Mouse (Mus musculus): Measurements from ENCODE around the gene Dnaaf5. TPM values are rescaled to one million over a fixed set of nuclear protein-coding genes. Genes with fewer than 3 reads are reported as not detected.

Dnaaf5 gene
- polyA plus RNA-seq, 1 experiment from 2014 or later, result 7.0 TPM

DNA sequence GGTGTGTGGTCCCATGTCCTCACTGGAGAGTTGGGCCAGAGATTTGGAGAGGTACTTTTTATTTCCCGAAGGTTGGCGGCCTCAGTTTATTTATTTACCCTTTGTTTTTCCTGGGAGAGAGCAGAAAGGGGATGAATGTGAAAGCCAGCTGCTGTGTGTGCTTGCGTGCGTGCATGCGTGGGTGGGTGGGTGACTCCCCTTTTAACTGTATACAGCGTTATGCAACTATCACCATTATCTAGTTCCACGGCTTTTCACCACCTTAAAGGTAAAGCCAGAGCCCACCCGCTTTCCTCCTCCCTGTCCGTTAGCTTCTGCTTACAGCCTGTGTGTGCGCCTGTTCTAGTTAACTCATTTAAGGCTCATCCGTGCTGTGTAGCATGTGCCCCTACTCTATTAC, 52.1 kb downstream of the Dnaaf5 start:
- WGBS, result 72% methylated on average over 11 of the region's 11 CpGs
- H3K27me3 ChIP-seq (replicated peaks), result no peaks in the 10 kb centered on the region
- H3K4me3 ChIP-seq (replicated peaks), result 0 out of 2 replicates have a peak overlapping the region, but pooled peaks have one; percentile 77

GRCm38 (mm10) chr5:139203312-139203711, 53.3 kb downstream of the Dnaaf5 start:
- Histone ChIP-seq H3K4me2 (replicated peaks) (no peak overlapping the region), H3K4me3 (replicated peaks) (no peak overlapping the region), H3K27ac (no peak overlapping the region), H3K27me3 (replicated peaks) (no peaks in the 10 kb centered on the region), H3K4me1 (replicated peaks) (peaks cover 19% of the 10 kb centered on the region), H3K9me3 (no peaks in the 10 kb centered on the region), H3K36me3 (no peaks in the 10 kb centered on the region), H3K9ac (no peak overlapping the region)
- ATAC-seq, result no peak
- 85% methylated on average over 5 of the region's 5 CpGs for WGBS

More for the DNA sequence above, 52.1 kb downstream of the Dnaaf5 start:
- Histone ChIP-seq H3K4me2 (replicated peaks) (peak overlapping the region; percentile 95), H3K9ac (no peak overlapping the region; the same call in 1 of the 2 replicates), H3K27ac (no peak overlapping the region), H3K4me1 (replicated peaks) (peaks cover 19% of the 10 kb centered on the region), H3K36me3 (no peaks in the 10 kb centered on the region), H3K9me3 (no peaks in the 10 kb centered on the region)
- no peak for ATAC-seq

GRCm38 (mm10) chr5:139206081-139206480, 56.1 kb downstream of the Dnaaf5 start:
- Histone ChIP-seq H3K4me2 (replicated peaks) (no peak overlapping the region), H3K36me3 (0 out of 2 replicates have a peak, but pooled peaks cover 4% of the 10 kb centered on the region), H3K9me3 (no peaks in the 10 kb centered on the region), H3K9ac (no peak overlapping the region), H3K27ac (no peak overlapping the region), H3K27me3 (replicated peaks) (no peaks in the 10 kb centered on the region), H3K4me3 (replicated peaks) (no peak overlapping the region), H3K4me1 (replicated peaks) (peaks cover 13% of the 10 kb centered on the region)
- 72% methylated on average over 4 of the region's 4 CpGs for WGBS
- ATAC-seq, result no peak

GRCm38 (mm10) chr5:139206525-139206924, 56.5 kb downstream of the Dnaaf5 start:
- no peaks in the 10 kb centered on the region for H3K27me3 ChIP-seq (replicated peaks)
- peaks cover 11% of the 10 kb centered on the region for H3K4me1 ChIP-seq (replicated peaks)
- H3K4me3 ChIP-seq (replicated peaks), result no peak overlapping the region
- no peak for ATAC-seq
- no peaks in the 10 kb centered on the region for H3K9me3 ChIP-seq
- H3K9ac ChIP-seq, result no peak overlapping the region
- H3K4me2 ChIP-seq (replicated peaks), result no peak overlapping the region
- no peak overlapping the region for H3K27ac ChIP-seq
- 0 out of 2 replicates have a peak, but pooled peaks cover 4% of the 10 kb centered on the region for H3K36me3 ChIP-seq
- WGBS, result 66% methylated on average over 7 of the region's 7 CpGs

DNA sequence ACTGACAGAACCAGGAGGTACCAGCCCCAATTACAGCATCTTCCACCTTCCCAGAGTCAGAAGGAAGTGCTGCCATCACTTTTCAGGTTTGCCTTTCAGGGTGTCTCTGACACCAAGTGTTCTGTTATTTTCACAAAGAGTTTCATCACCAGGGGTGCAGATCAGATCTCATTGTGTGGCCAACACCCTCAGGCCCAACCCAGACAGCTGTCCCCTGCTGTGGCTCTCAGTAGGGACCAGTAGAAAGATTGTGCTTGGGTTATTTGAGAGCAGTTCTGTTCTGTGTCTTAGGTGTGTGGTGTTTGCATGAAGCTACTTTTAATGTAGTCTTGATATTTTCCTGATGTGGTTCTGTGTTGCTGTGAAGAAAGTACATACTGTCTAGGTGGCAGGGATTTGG, 58.2 kb downstream of the Dnaaf5 start:
- no peaks in the 10 kb centered on the region for H3K9me3 ChIP-seq
- H3K27ac ChIP-seq, result no peak overlapping the region
- no peak overlapping the region for H3K9ac ChIP-seq
- no peak for ATAC-seq
- H3K4me3 ChIP-seq (replicated peaks), result no peak overlapping the region
- H3K4me2 ChIP-seq (replicated peaks), result no peak overlapping the region
- peaks cover 3% of the 10 kb centered on the region; the same call in 1 of the 2 replicates for H3K4me1 ChIP-seq (replicated peaks)
- no peaks in the 10 kb centered on the region for H3K27me3 ChIP-seq (replicated peaks)
- 0 out of 2 replicates have a peak, but pooled peaks cover 4% of the 10 kb centered on the region for H3K36me3 ChIP-seq

DNA sequence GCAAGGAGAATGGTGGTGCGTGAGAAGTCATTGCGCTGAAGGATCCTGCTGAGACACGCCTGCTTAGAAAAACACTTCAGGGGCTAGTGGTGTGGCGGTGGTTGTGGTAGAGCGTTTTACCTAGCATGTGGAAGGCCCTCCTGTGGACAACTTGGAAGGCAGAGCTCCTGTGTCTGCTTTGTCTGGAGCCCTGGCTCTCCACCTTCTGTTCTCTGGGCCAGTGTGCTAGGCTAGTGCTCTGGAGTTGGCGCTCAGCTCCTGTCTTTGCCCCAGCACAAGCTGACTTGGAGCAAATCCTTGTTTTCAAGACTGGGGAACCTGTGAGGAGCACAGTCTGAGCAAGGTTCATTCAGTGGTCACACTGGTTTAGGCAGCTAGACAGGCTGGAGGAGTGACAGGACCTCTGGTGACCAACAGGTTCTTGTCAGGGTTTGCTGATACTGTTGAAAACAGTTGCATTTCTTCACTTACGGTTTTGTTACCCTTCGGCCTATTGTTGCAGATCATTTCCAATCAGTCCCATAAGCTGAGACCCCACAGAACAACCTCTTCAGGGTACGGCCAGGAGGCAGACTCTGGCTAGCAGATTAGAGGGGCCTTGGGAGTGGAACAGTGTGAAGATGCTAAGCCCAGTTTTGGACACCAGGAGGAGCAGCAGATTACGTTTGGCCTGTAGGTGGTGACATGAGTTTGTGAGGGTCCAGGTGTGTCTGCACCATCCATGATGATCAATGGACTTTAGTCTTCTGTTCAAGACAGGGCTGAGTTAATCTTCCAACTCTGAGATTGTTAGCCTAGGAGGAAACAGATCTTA, 59.1 kb downstream of the Dnaaf5 start:
- 0 out of 2 replicates have a peak, but pooled peaks cover 4% of the 10 kb centered on the region for H3K36me3 ChIP-seq
- WGBS, result 89% methylated on average over 10 of the region's 10 CpGs
- no peaks in the 10 kb centered on the region for H3K27me3 ChIP-seq (replicated peaks)
- no peak overlapping the region for H3K4me3 ChIP-seq (replicated peaks)
- H3K9me3 ChIP-seq, result no peaks in the 10 kb centered on the region
- H3K4me2 ChIP-seq (replicated peaks), result no peak overlapping the region
- ATAC-seq, result peak; percentile 65
- H3K27ac ChIP-seq, result no peak overlapping the region
- H3K9ac ChIP-seq, result no peak overlapping the region
- H3K4me1 ChIP-seq (replicated peaks), result peaks cover 3% of the 10 kb centered on the region; the same call in 1 of the 2 replicates

DNA sequence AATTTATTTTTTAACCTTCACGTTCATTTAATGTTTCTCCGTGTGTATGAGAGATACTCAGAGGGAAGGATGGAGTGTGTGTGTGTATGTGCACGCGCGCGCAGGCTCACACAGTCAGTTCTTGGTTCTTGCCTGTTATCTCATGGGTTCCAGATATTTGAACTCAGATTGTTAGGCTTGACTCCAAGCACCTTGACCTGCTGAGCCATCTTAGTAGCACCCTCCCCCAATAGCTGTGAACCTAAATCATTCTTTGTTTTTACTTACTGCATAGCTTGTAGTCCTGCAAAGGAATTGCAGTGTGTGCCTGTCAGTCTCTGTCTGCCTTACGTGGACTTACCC, 59.6 kb downstream of the Dnaaf5 start:
- Histone ChIP-seq H3K4me1 (replicated peaks) (peaks cover 3% of the 10 kb centered on the region; the same call in 1 of the 2 replicates), H3K27ac (no peak overlapping the region), H3K9ac (no peak overlapping the region), H3K4me3 (replicated peaks) (no peak overlapping the region), H3K36me3 (0 out of 2 replicates have a peak, but pooled peaks cover 4% of the 10 kb centered on the region), H3K9me3 (no peaks in the 10 kb centered on the region), H3K4me2 (replicated peaks) (no peak overlapping the region), H3K27me3 (replicated peaks) (no peaks in the 10 kb centered on the region)
- WGBS, result 81% methylated on average over 7 of the region's 7 CpGs
- ATAC-seq, result no peak

GRCm38 (mm10) chr5:139211737-139212385, 61.8 kb downstream of the Dnaaf5 start:
- ATAC-seq, result no peak
- WGBS, result 81% methylated on average over 11 of the region's 11 CpGs
- Histone ChIP-seq H3K4me2 (replicated peaks) (no peak overlapping the region), H3K27me3 (replicated peaks) (no peaks in the 10 kb centered on the region), H3K9ac (no peak overlapping the region), H3K9me3 (no peaks in the 10 kb centered on the region), H3K4me1 (replicated peaks) (peaks cover 3% of the 10 kb centered on the region; the same call in 1 of the 2 replicates), H3K36me3 (peaks cover 13% of the 10 kb centered on the region; the same call in 1 of the 2 replicates), H3K27ac (no peak overlapping the region), H3K4me3 (replicated peaks) (no peak overlapping the region)

DNA sequence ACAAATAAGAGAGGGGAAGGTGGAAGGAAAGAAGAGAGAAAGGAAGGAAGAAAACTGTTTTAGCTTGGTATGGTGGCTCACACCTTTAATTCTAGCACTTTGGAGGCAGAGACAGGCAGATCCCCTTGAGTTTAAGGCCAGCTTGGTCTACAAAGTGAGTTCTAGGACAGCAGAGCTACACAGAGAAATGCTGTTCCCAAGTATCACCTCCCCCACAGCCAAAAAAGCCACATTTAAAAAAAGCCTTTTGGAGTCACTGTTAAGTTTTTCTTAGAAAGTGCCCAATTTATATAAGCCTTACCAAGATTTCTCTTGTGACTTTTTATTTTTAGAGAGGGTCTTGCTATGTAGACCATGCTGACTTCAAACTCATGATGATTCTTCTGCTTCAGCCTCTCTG, 64.3 kb downstream of the Dnaaf5 start:
- Histone ChIP-seq H3K9ac (no peak overlapping the region), H3K27me3 (replicated peaks) (no peaks in the 10 kb centered on the region), H3K9me3 (no peaks in the 10 kb centered on the region), H3K4me2 (replicated peaks) (no peak overlapping the region), H3K4me1 (replicated peaks) (peaks cover under 1% of the 10 kb centered on the region; the same call in 1 of the 2 replicates), H3K27ac (no peak overlapping the region), H3K36me3 (peaks cover 13% of the 10 kb centered on the region; the same call in 1 of the 2 replicates), H3K4me3 (replicated peaks) (no peak overlapping the region)
- no peak for ATAC-seq

- ATAC-seq, result no peak
- 96% methylated on average over 5 of the region's 5 CpGs for WGBS
- no peak overlapping the region for H3K9ac ChIP-seq
- no peak overlapping the region for H3K4me2 ChIP-seq (replicated peaks)
- no peaks in the 10 kb centered on the region for H3K27me3 ChIP-seq (replicated peaks)
- no peak overlapping the region for H3K27ac ChIP-seq
- peaks cover 13% of the 10 kb centered on the region; the same call in 1 of the 2 replicates for H3K36me3 ChIP-seq
- no peaks in the 10 kb centered on the region for H3K9me3 ChIP-seq
- no peak overlapping the region for H3K4me3 ChIP-seq (replicated peaks)
- no peaks in the 10 kb centered on the region for H3K4me1 ChIP-seq (replicated peaks)
These were observed 65.2 kb downstream of the Dnaaf5 start for GRCm38 (mm10) chr5:139215184-139215583.

DNA sequence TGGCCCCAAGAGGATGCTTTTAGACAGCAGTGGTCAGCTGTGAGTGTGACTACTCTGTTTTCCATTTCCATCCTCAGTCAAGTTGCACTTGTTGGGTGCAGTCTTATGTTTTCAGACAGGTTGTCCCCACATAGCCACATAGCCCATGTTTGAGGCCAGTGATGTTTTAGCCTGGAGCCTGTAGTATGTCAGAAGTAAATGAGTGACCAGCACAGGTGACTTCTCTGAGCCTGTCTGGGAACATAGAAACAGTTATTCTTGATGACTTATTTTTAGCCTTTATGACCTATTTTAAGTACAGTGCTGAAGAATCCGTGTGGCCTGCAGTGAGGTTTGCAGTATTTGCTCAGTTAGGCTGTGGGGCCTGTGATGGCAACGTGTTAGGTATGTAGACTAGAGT, 66.1 kb downstream of the Dnaaf5 start:
- H3K9ac ChIP-seq, result no peak overlapping the region
- H3K36me3 ChIP-seq, result peaks cover 9% of the 10 kb centered on the region; the same call in 1 of the 2 replicates
- no peaks in the 10 kb centered on the region for H3K27me3 ChIP-seq (replicated peaks)
- WGBS, result 88% methylated on average over 2 of the region's 2 CpGs
- H3K9me3 ChIP-seq, result no peaks in the 10 kb centered on the region
- no peaks in the 10 kb centered on the region for H3K4me1 ChIP-seq (replicated peaks)
- H3K27ac ChIP-seq, result no peak overlapping the region
- H3K4me2 ChIP-seq (replicated peaks), result no peak overlapping the region
- no peak for ATAC-seq
- no peak overlapping the region for H3K4me3 ChIP-seq (replicated peaks)

DNA sequence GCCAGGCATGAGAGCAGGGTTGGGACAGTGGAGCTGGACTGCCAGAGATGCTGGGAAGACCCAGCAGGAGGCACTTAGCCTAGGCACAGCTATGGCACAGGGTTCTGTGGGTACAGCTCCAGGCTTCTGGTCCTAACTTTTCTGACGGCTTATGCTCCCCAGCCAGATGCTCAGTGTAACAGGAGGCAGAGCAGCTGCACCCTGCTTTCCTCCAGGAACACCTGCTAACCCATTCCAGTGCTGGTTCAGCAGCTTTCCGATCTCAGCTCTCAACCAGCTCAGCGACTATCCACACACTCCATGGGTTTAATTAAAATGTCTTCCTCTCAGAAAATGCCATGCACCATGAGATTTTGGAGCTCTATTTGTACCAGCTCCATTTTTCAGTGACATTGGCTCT, 66.8 kb downstream of the Dnaaf5 start:
- Histone ChIP-seq H3K9ac (no peak overlapping the region), H3K4me3 (replicated peaks) (no peak overlapping the region), H3K27ac (no peak overlapping the region), H3K4me2 (replicated peaks) (no peak overlapping the region), H3K4me1 (replicated peaks) (no peaks in the 10 kb centered on the region), H3K27me3 (replicated peaks) (no peaks in the 10 kb centered on the region), H3K9me3 (no peaks in the 10 kb centered on the region), H3K36me3 (peaks cover 15% of the 10 kb centered on the region; the same call in 1 of the 2 replicates)
- 90% methylated on average over 3 of the region's 3 CpGs for WGBS
- no peak for ATAC-seq
